Mouse (Mus musculus): ENCODE results near the gene Sephs2. TPM values are rescaled to one million over a fixed set of nuclear protein-coding genes. Genes with fewer than 3 reads are reported as not detected.
A peak's percentile ranks its signal among the peaks of the same experiment; 100 is the strongest.

Gene Sephs2
- 105 and 108 TPM in 2 replicates for polyA plus RNA-seq (2015; fragmentation: Nextera tagmentation; extraction: Ambion mirVana)

- Histone ChIP-seq H3K4me1 (ENCODE audit: insufficient read depth, low read length) (peaks cover 39% of the 10 kb centered on the region), H3K36me3 (ENCODE audit: insufficient read depth, low read length) (peaks cover 31% of the 10 kb centered on the region), H3K9ac (replicated peaks; ENCODE audit: low read length) (peak within 1 kb of the TSS; percentile 94), H3K9me3 (ENCODE audit: low read length) (peaks cover 2% of the 10 kb centered on the region; the same call in 1 of the 2 replicates), H3K4me3 (ENCODE audit: low read length) (peak within 1 kb of the TSS; percentile 93), H3K4me2 (replicated peaks; ENCODE audit: low read depth, low read length) (peak within 1 kb of the TSS; percentile 86), H3K27ac (ENCODE audit: low read length) (peak within 1 kb of the TSS; percentile 92), H3K27me3 (ENCODE audit: insufficient read depth, low read length) (no peaks in the 10 kb centered on the region)
- WGBS: 1% methylated on average over 39 of the region's 39 CpGs
- peak; percentile 86 for ATAC-seq (ENCODE audit: low FRiP score, low TSS enrichment)
Measured at GRCm38 (mm10) chr7:127273925-127274789, at the start of gene Sephs2. TSS of gene Sephs2 (minus strand) at chr7:127274055.

- no peak overlapping the region for H3K4me3 ChIP-seq (ENCODE audit: low read length)
Measured at GRCm38 (mm10) chr7:127322085-127322484, 48.2 kb upstream of the Sephs2 start.

GRCm38 (mm10) chr7:127321106-127321505 is 47.3 kb upstream of the Sephs2 start:
- no peaks in the 10 kb centered on the region for H3K36me3 ChIP-seq (ENCODE audit: insufficient read depth, low read length)
- no peaks in the 10 kb centered on the region for H3K9me3 ChIP-seq (ENCODE audit: low read length)
- ATAC-seq (ENCODE audit: low FRiP score, low TSS enrichment): no peak
- H3K27me3 ChIP-seq (ENCODE audit: insufficient read depth, low read length): no peaks in the 10 kb centered on the region
- no peak overlapping the region for H3K27ac ChIP-seq (ENCODE audit: low read length)
- H3K4me2 ChIP-seq (replicated peaks; ENCODE audit: low read depth, low read length): no peak overlapping the region
- H3K4me1 ChIP-seq (ENCODE audit: insufficient read depth, low read length): peaks cover 5% of the 10 kb centered on the region; the same call in 1 of the 2 replicates
- H3K9ac ChIP-seq (replicated peaks; ENCODE audit: low read length): no peak overlapping the region
- WGBS: 73% methylated on average over 4 of the region's 4 CpGs
- H3K4me3 ChIP-seq (ENCODE audit: low read length): no peak overlapping the region

More at GRCm38 (mm10) chr7:127322085-127322484, 48.2 kb upstream of the Sephs2 start:
- Histone ChIP-seq H3K36me3 (ENCODE audit: insufficient read depth, low read length) (no peaks in the 10 kb centered on the region), H3K27ac (ENCODE audit: low read length) (no peak overlapping the region), H3K4me2 (replicated peaks; ENCODE audit: low read depth, low read length) (no peak overlapping the region), H3K9ac (replicated peaks; ENCODE audit: low read length) (no peak overlapping the region), H3K4me1 (ENCODE audit: insufficient read depth, low read length) (peaks cover 6% of the 10 kb centered on the region; the same call in 1 of the 2 replicates), H3K27me3 (ENCODE audit: insufficient read depth, low read length) (no peaks in the 10 kb centered on the region), H3K9me3 (ENCODE audit: low read length) (no peaks in the 10 kb centered on the region)
- WGBS: 42% methylated on average over 5 of the region's 5 CpGs
- ATAC-seq (ENCODE audit: low FRiP score, low TSS enrichment): no peak

GRCm38 (mm10) chr7:127313912-127314311 is 40.1 kb upstream of the Sephs2 start:
- WGBS: 53% methylated on average over 8 of the region's 8 CpGs
- Histone ChIP-seq H3K9me3 (ENCODE audit: low read length) (no peaks in the 10 kb centered on the region), H3K27me3 (ENCODE audit: insufficient read depth, low read length) (no peaks in the 10 kb centered on the region), H3K36me3 (ENCODE audit: insufficient read depth, low read length) (no peaks in the 10 kb centered on the region), H3K4me3 (ENCODE audit: low read length) (no peak overlapping the region), H3K4me1 (ENCODE audit: insufficient read depth, low read length) (no peaks in the 10 kb centered on the region), H3K27ac (ENCODE audit: low read length) (no peak overlapping the region), H3K9ac (replicated peaks; ENCODE audit: low read length) (no peak overlapping the region), H3K4me2 (replicated peaks; ENCODE audit: low read depth, low read length) (no peak overlapping the region)
- no peak for ATAC-seq (ENCODE audit: low FRiP score, low TSS enrichment)

GRCm38 (mm10) chr7:127309951-127310350 is 36.1 kb upstream of the Sephs2 start:
- no peaks in the 10 kb centered on the region for H3K4me1 ChIP-seq (ENCODE audit: insufficient read depth, low read length)
- no peak for ATAC-seq (ENCODE audit: low FRiP score, low TSS enrichment)
- no peaks in the 10 kb centered on the region for H3K36me3 ChIP-seq (ENCODE audit: insufficient read depth, low read length)
- 55% methylated on average over 12 of the region's 12 CpGs for WGBS
- H3K27me3 ChIP-seq (ENCODE audit: insufficient read depth, low read length): no peaks in the 10 kb centered on the region
- H3K9ac ChIP-seq (replicated peaks; ENCODE audit: low read length): no peak overlapping the region
- no peak overlapping the region for H3K4me2 ChIP-seq (replicated peaks; ENCODE audit: low read depth, low read length)
- H3K9me3 ChIP-seq (ENCODE audit: low read length): no peaks in the 10 kb centered on the region
- H3K27ac ChIP-seq (ENCODE audit: low read length): no peak overlapping the region
- no peak overlapping the region for H3K4me3 ChIP-seq (ENCODE audit: low read length)

GRCm38 (mm10) chr7:127308887-127309286 is 35.0 kb upstream of the Sephs2 start:
- Histone ChIP-seq H3K27ac (ENCODE audit: low read length) (no peak overlapping the region), H3K4me1 (ENCODE audit: insufficient read depth, low read length) (no peaks in the 10 kb centered on the region), H3K9me3 (ENCODE audit: low read length) (no peaks in the 10 kb centered on the region), H3K36me3 (ENCODE audit: insufficient read depth, low read length) (no peaks in the 10 kb centered on the region), H3K9ac (replicated peaks; ENCODE audit: low read length) (no peak overlapping the region), H3K4me2 (replicated peaks; ENCODE audit: low read depth, low read length) (no peak overlapping the region), H3K4me3 (ENCODE audit: low read length) (no peak overlapping the region), H3K27me3 (ENCODE audit: insufficient read depth, low read length) (no peaks in the 10 kb centered on the region)
- no peak for ATAC-seq (ENCODE audit: low FRiP score, low TSS enrichment)
- WGBS: 76% methylated on average over 4 of the region's 4 CpGs

- H3K4me1 ChIP-seq (ENCODE audit: insufficient read depth, low read length): no peaks in the 10 kb centered on the region
- H3K27ac ChIP-seq (ENCODE audit: low read length): no peak overlapping the region
- no peak overlapping the region for H3K4me3 ChIP-seq (ENCODE audit: low read length)
- ATAC-seq (ENCODE audit: low FRiP score, low TSS enrichment): no peak
- H3K27me3 ChIP-seq (ENCODE audit: insufficient read depth, low read length): no peaks in the 10 kb centered on the region
- no peaks in the 10 kb centered on the region for H3K36me3 ChIP-seq (ENCODE audit: insufficient read depth, low read length)
- WGBS: 79% methylated on average over 2 of the region's 2 CpGs
- H3K4me2 ChIP-seq (replicated peaks; ENCODE audit: low read depth, low read length): no peak overlapping the region
- H3K9me3 ChIP-seq (ENCODE audit: low read length): no peaks in the 10 kb centered on the region
- H3K9ac ChIP-seq (replicated peaks; ENCODE audit: low read length): no peak overlapping the region
Measured at GRCm38 (mm10) chr7:127308431-127308830, 34.6 kb upstream of the Sephs2 start.

GRCm38 (mm10) chr7:127297586-127298193 is 23.8 kb upstream of the Sephs2 start:
- no peaks in the 10 kb centered on the region for H3K4me1 ChIP-seq (ENCODE audit: insufficient read depth, low read length)
- WGBS: 91% methylated on average over 5 of the region's 5 CpGs
- H3K27ac ChIP-seq (ENCODE audit: low read length): no peak overlapping the region
- H3K27me3 ChIP-seq (ENCODE audit: insufficient read depth, low read length): no peaks in the 10 kb centered on the region
- H3K9me3 ChIP-seq (ENCODE audit: low read length): no peaks in the 10 kb centered on the region
- no peak overlapping the region for H3K4me2 ChIP-seq (replicated peaks; ENCODE audit: low read depth, low read length)
- no peak overlapping the region for H3K4me3 ChIP-seq (ENCODE audit: low read length)
- no peaks in the 10 kb centered on the region for H3K36me3 ChIP-seq (ENCODE audit: insufficient read depth, low read length)
- no peak overlapping the region for H3K9ac ChIP-seq (replicated peaks; ENCODE audit: low read length)
- no peak for ATAC-seq (ENCODE audit: low FRiP score, low TSS enrichment)

GRCm38 (mm10) chr7:127296786-127297555 is 23.1 kb upstream of the Sephs2 start:
- Histone ChIP-seq H3K27ac (ENCODE audit: low read length) (no peak overlapping the region), H3K4me1 (ENCODE audit: insufficient read depth, low read length) (no peaks in the 10 kb centered on the region), H3K9me3 (ENCODE audit: low read length) (no peaks in the 10 kb centered on the region), H3K36me3 (ENCODE audit: insufficient read depth, low read length) (no peaks in the 10 kb centered on the region), H3K27me3 (ENCODE audit: insufficient read depth, low read length) (no peaks in the 10 kb centered on the region), H3K4me3 (ENCODE audit: low read length) (no peak overlapping the region), H3K9ac (replicated peaks; ENCODE audit: low read length) (no peak overlapping the region), H3K4me2 (replicated peaks; ENCODE audit: low read depth, low read length) (no peak overlapping the region)
- WGBS: 84% methylated on average over 5 of the region's 5 CpGs
- no peak for ATAC-seq (ENCODE audit: low FRiP score, low TSS enrichment)
